Mouse (Mus musculus) heart, adult 2 months (tissue): ENCODE results near the gene Ndufs1. TPM values are rescaled to one million over a fixed set of nuclear protein-coding genes. Genes with fewer than 3 reads are reported as not detected.
A peak's percentile ranks its signal among the peaks of the same experiment; 100 is the strongest.

Source experiments
- DNase-seq, 2 experiments: peaks; one replicate each; pipeline ENCODE4 v3.0.0; 2021
- H3K27ac ChIP-seq: fragments of 200-600 bp; 2 replicates; pipeline ENCODE4 v1.8.1; 2022
- H3K27me3 ChIP-seq: fragments of 200-500 bp; 2 replicates; pipeline ENCODE4 v1.6.1; 2012; ENCODE audit warnings: mild to moderate bottlenecking, low read length, inconsistent platforms, mixed read lengths; ENCODE audit not compliant: control insufficient read depth, insufficient read depth
- H3K36me3 ChIP-seq: fragments of 200-500 bp; 2 replicates; pipeline ENCODE4 v1.6.1; 2012; ENCODE audit warnings: low read length, inconsistent platforms; ENCODE audit not compliant: control insufficient read depth, insufficient read depth
- H3K4me1 ChIP-seq: fragments of 200-500 bp; 2 replicates; pipeline ENCODE4 v1.6.1; 2011; ENCODE audit warnings: low read length; ENCODE audit not compliant: control insufficient read depth, insufficient read depth
- H3K4me3 ChIP-seq: fragments of 200-600 bp; 2 replicates; pipeline ENCODE4 v1.8.1; 2022
- H3K79me2 ChIP-seq: fragments of 200-500 bp; replicated peaks from 2 replicates; pipeline ENCODE4 v1.6.1; 2012; ENCODE audit warnings: mild to moderate bottlenecking, inconsistent platforms, low read length, moderate library complexity, mixed read lengths; ENCODE audit not compliant: control insufficient read depth, insufficient read depth
- H3K9ac ChIP-seq: fragments of 200-500 bp; 2 replicates; pipeline ENCODE4 v1.6.1; 2012; ENCODE audit warnings: low read depth, mild to moderate bottlenecking, control low read depth, inconsistent platforms, low read length, mixed read lengths
- CTCF ChIP-seq: fragments of 200-600 bp; IDR thresholded peaks from 2 replicates; pipeline ENCODE4 v1.8.1; 2022; ENCODE audit warnings: antibody characterized with exemption, mild to moderate bottlenecking, moderate library complexity
- EP300 ChIP-seq: fragments of 200-500 bp; IDR thresholded peaks from 2 replicates; pipeline ENCODE4 v1.6.1; 2011; ENCODE audit warnings: low read depth, low read length, control low read depth; ENCODE audit not compliant: insufficient read depth
- POLR2A ChIP-seq: fragments of 200-500 bp; IDR thresholded peaks from 2 replicates; pipeline ENCODE4 v1.6.1; 2011; ENCODE audit warnings: mild to moderate bottlenecking, low read depth, low read length, control low read depth; ENCODE audit not compliant: insufficient read depth
- WGBS: fragments of 180-500 bp; shearing (Covaris S2); methylation state at CpG from one replicate; pipeline ENCODE4 v1.1.7; 2018; 5-methylcytosine and 5-hydroxymethylcytosine counted together
- intact Hi-C: fragments of 180-260 bp; cut with DNase I; formaldehyde crosslinking; loops from one replicate; pipeline ENCODE4 v1.15.1; 2025
- long read RNA-seq: library from polyadenylated mRNA; stranded (forward); transcript quantifications from one replicate; pipeline ENCODE4 v2.0.0, GENCODE M21; 2021
- polyA plus RNA-seq: library from polyadenylated mRNA; depleted of rRNA; stranded (reverse); fragments of >200 nt; gene quantifications from 2 replicates; pipeline ENCODE4 v1.2.3, GENCODE M21; 2012; rRNA removed
- total RNA-seq, 2 experiments: library from RNA; stranded (reverse); gene quantifications; 2 replicates each; pipeline ENCODE4 v1.2.3; 2021

The Ndufs1 gene
- total RNA-seq (100 to 1,000 TPM; 746 to 840 TPM), polyA plus RNA-seq (295 and 563 TPM in 2 replicates)
- long read RNA-seq, transcript Ndufs1-213 (1 exons, 1,366 nt) = minor isoform, 6 of 1,279 reads
- long read RNA-seq, transcript Ndufs1-201 (19 exons, 2,661 nt) = major isoform, 704 of 1,279 reads
- long read RNA-seq, transcript Ndufs1-203 (19 exons, 2,590 nt) = minor isoform, 234 of 1,279 reads
- long read RNA-seq, partial matches to known transcripts = 31 of 1,279 reads
- long read RNA-seq, other reads (novel, unspliced or antisense) = 303 of 1,279 reads

DNA sequence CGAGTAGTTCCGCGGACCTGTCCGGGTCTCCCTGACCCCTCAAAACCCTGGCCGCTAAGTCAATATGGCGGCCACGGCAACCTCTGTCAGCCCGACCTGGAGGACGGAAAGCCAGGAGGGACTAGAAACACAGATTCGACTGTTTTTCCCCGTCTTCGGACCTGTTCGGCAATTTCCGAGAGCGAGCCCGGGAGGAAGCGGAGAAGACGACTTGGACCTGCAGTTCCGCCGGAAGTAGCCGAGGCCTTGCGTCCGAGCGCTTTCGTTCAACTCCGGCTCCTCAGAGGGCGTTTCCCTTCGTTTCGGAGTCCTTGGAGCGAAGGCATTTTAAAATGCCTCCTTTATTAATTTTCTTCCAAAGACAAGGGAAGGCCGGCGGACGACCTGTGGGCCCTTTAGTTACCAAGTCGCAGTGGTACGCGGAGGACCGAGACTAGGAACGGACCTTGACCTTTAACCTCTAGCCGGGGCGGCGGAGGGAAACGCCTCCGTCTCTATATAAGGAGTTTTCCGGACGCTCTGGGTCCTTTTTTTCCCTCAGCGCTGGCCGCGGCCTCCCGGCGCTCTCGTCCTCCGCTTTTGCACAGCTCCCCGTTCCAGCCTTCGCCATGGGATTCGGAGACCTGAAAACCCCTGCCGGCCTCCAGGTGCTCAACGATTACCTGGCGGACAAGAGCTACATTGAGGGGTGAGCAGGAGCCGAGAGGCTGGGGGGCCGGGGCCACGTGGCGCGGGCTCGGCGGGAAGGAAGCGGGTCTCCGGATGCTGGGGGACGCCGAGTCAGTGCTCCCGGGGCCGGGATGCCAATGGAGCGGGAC is at the start of gene Ndufs1, which contains the start of gene Eef1b2:
Gene Ndufs1 (minus strand): TSS at position 230 of the 818 bp plus-strand sequence.
Gene Eef1b2 (plus strand): TSS at position 222 of the 818 bp plus-strand sequence.
- Histone ChIP-seq H3K27me3 (no peaks in the 10 kb centered on the region), H3K36me3 (peaks cover 27% of the 10 kb centered on the region), H3K27ac (peak within 1 kb of the TSS; percentile 99), H3K4me1 (peaks cover 4% of the 10 kb centered on the region), H3K79me2 (peaks cover 4% of the 10 kb centered on the region), H3K9ac (peak within 1 kb of the TSS; percentile 91), H3K4me3 (peak within 1 kb of the TSS; percentile 82)
- intact Hi-C loops = loop anchor here (1.0 kb wide), 1 partner anchor 63 kb away; the partner anchor contains the start of gene Ino80d
- peak; percentile 97 for DNase-seq
- under 1% methylated on average over 72 of the region's 72 CpGs for WGBS
- no peak for TF ChIP-seq CTCF
- TF ChIP-seq EP300 = 0 out of 2 replicates have a peak, but pooled peaks have one; percentile 23
- peak; percentile 84 for TF ChIP-seq POLR2A

DNA sequence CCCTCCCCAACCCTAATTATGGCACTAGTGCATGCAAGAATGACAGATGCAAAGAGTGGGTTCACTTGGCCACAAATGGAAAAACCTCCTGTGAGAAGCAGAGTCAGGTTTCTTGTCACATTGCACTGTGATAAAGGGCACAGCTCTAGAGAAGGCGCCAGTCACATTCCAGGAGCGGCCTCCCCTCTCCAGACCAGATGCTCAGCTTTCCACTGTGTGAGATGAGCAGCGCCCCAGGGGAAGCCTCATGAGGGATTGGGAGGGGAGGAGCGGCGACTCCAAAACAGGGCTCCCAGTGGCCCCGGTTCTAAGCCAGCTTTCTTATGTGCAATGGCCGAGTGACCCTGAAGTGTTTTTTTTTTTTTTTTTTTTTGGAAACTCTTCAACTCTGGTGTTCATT is 49.3 kb upstream of the Ndufs1 start:
- 17% methylated on average over 7 of the region's 7 CpGs for WGBS
- DNase-seq = no peak
- H3K4me3 ChIP-seq = no peak overlapping the region
- H3K36me3 ChIP-seq = no peaks in the 10 kb centered on the region
- no peak overlapping the region for H3K27ac ChIP-seq
- no peak for TF ChIP-seq POLR2A
- TF ChIP-seq EP300 = no peak
- TF ChIP-seq CTCF = no peak
- H3K4me1 ChIP-seq = no peaks in the 10 kb centered on the region
- no peak overlapping the region for H3K9ac ChIP-seq
- no peaks in the 10 kb centered on the region for H3K79me2 ChIP-seq
- intact Hi-C loops = no loop called here
- no peaks in the 10 kb centered on the region for H3K27me3 ChIP-seq

DNA sequence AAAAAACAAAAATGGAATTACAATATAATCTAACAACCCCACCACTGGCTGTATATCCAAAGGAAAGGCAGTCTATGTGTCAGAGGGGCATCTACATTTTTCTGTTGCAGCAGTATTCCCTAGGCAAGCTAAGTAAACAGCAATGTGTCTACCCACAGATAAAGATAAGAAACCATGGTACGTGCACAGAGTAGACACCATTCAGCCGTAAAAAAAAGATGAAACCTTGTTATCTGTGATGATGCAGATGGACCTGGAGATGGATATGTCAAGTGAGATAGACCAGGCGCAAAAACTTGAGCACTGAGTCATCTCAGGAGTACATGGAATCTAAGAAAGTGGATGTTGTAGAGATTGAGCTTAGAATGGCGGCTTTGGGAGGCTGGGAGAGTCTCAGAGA is 48.4 kb upstream of the Ndufs1 start:
- no peak overlapping the region for H3K4me3 ChIP-seq
- H3K36me3 ChIP-seq = no peaks in the 10 kb centered on the region
- H3K4me1 ChIP-seq = no peaks in the 10 kb centered on the region
- H3K27ac ChIP-seq = no peak overlapping the region
- TF ChIP-seq POLR2A = no peak
- TF ChIP-seq CTCF = no peak
- TF ChIP-seq EP300 = no peak
- H3K79me2 ChIP-seq = no peaks in the 10 kb centered on the region
- 51% methylated on average over 4 of the region's 4 CpGs for WGBS
- no peak for DNase-seq
- H3K9ac ChIP-seq = no peak overlapping the region
- no peaks in the 10 kb centered on the region for H3K27me3 ChIP-seq
- intact Hi-C loops = no loop called here

DNA sequence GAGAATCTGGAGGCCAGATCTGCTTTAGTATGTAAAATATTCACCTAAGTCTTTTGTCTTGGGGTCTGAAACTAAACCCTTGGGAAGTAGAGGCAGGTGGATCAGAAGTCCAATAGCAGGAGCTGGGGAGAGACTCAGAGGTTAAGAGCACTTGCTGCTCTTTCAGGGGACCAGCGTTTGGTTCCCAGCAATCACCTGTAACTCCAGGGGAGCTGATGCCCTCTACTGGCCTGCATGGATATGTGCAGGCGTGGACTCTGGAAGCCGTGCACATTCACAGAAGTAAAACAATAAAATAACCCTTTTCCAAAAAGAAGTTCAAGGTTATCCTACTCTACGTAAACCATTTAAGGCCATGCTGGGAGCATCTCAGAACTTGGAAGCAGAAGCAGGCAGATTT is 42.6 kb upstream of the Ndufs1 start:
- H3K79me2 ChIP-seq = no peaks in the 10 kb centered on the region
- TF ChIP-seq CTCF (peak; percentile 11; the same call in 1 of the 2 replicates), EP300 (no peak)
- H3K27ac ChIP-seq = no peak overlapping the region
- WGBS = 94% methylated on average over 4 of the region's 4 CpGs
- no peaks in the 10 kb centered on the region for H3K36me3 ChIP-seq
- intact Hi-C loops = no loop called here
- no peak overlapping the region for H3K9ac ChIP-seq
- no peaks in the 10 kb centered on the region for H3K27me3 ChIP-seq
- DNase-seq = no peak
- H3K4me1 ChIP-seq = 0 out of 2 replicates have a peak, but pooled peaks cover 1% of the 10 kb centered on the region
- H3K4me3 ChIP-seq = no peak overlapping the region

DNA sequence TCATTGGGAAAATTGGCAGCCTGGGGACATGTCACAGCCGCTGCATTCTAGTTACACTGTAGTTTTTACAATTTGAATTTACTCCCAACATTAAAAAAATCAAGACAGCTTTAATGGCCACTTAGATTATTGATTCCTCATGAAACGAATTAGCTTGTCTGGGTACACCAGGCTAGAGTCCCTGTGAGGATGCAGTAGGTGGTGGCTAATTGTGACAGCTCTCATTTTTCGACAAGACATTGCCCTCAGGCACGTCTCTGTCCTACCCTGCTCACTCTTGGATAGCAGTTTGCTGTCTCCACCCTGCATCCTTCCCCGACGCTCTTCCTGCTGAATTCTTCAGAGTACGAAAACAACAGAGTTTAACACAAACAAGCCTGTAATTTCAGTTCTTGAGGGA is 38.0 kb upstream of the Ndufs1 start:
- Histone ChIP-seq H3K4me3 (no peak overlapping the region), H3K27me3 (0 out of 2 replicates have a peak, but pooled peaks cover 2% of the 10 kb centered on the region), H3K9ac (no peak overlapping the region), H3K79me2 (no peaks in the 10 kb centered on the region), H3K4me1 (peaks cover 2% of the 10 kb centered on the region; the same call in 1 of the 2 replicates), H3K36me3 (no peaks in the 10 kb centered on the region), H3K27ac (peak overlapping the region; percentile 62)
- WGBS = 45% methylated on average over 7 of the region's 7 CpGs
- TF ChIP-seq POLR2A (no peak), CTCF (no peak), EP300 (no peak)
- no peak for DNase-seq
- intact Hi-C loops = no loop called here

DNA sequence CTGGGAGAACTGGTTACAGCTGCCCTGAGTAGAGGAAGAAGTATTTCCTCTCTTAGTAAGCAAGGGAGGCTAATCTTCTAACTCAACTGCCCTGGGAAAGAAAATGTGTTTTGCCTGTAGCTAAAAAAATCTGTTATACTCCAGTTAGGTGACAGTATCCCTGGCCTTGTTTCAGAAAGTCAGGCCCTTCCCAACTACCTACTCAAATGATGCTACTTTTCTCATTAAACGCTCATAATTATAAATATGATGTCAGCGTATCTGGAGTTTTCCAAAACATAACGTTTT is 37.6 kb upstream of the Ndufs1 start, which contains the start of gene Gpr1:
Gene Gpr1 (minus strand): TSS at position 273 of the 288 bp plus-strand sequence.
- 0 out of 2 replicates have a peak, but pooled peaks cover 2% of the 10 kb centered on the region for H3K27me3 ChIP-seq
- no peak for TF ChIP-seq EP300
- no peak for TF ChIP-seq POLR2A
- no peak for TF ChIP-seq CTCF
- H3K9ac ChIP-seq = peak within 1 kb of the TSS; percentile 6; the same call in 1 of the 2 replicates
- H3K27ac ChIP-seq = peak within 1 kb of the TSS; percentile 62
- peaks cover 2% of the 10 kb centered on the region; the same call in 1 of the 2 replicates for H3K4me1 ChIP-seq
- intact Hi-C loops = no loop called here
- no peak within 1 kb of the TSS; the same call in 1 of the 2 replicates for H3K4me3 ChIP-seq
- H3K79me2 ChIP-seq = no peaks in the 10 kb centered on the region
- no peaks in the 10 kb centered on the region for H3K36me3 ChIP-seq
- WGBS = 46% methylated on average over 3 of the region's 3 CpGs
- no peak for DNase-seq
